Mouse (Mus musculus) ZHBTc4 (cell line): ENCODE results near the gene Hoxc5.

Experiments used
- DNase-seq: peaks from one replicate; pipeline ENCODE4 v3.0.0-alpha.2; 2011; ENCODE audit warnings: low read depth, low spot score

Gene Hoxc5

GRCm38 (mm10) chr15:102967312-102967510 lies at the start of gene Hoxc5:
Hoxc5 (plus strand) TSS chr15:102967443.
- DNase-seq = no peak

- DNase-seq = no peak
Measured at GRCm38 (mm10) chr15:102917972-102918572, 49.2 kb upstream of the Hoxc5 start.

DNA sequence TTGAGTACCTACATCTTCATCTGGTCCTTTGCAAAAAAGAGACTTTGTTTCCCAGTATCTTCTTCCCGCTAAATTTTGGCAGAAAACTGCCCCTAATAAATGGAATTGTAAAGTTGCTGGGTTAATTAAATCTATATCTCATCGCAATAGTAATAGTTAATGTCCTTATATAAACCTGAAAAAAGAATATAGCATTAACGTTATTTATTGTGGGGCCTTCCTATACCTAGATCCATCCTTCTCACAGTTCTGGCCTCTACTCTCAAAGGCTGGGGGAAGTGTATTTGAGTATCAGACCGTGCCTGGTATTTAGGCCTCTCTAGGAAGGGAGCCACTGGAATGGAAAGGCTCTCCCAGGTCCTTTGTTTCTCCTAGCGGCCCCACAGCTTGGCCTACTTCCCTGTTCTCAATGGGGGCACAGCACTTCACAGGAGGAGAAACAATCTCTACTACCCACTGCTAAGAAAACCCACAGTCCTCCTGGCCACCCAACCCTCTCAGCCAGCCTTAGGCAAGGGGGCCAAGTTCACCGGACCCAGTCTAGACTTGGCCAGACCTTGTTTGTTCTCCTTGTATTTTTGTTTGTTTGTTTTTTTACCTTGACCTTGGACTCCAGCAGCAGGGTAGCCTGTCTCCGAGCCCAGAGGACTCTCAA lies 48.5 kb upstream of the Hoxc5 start:
- no peak for DNase-seq

GRCm38 (mm10) chr15:102919336-102920180 lies 47.7 kb upstream of the Hoxc5 start:
- DNase-seq = no peak

GRCm38 (mm10) chr15:102920619-102921018 lies 46.6 kb upstream of the Hoxc5 start:
- DNase-seq = peak; percentile 100

DNA sequence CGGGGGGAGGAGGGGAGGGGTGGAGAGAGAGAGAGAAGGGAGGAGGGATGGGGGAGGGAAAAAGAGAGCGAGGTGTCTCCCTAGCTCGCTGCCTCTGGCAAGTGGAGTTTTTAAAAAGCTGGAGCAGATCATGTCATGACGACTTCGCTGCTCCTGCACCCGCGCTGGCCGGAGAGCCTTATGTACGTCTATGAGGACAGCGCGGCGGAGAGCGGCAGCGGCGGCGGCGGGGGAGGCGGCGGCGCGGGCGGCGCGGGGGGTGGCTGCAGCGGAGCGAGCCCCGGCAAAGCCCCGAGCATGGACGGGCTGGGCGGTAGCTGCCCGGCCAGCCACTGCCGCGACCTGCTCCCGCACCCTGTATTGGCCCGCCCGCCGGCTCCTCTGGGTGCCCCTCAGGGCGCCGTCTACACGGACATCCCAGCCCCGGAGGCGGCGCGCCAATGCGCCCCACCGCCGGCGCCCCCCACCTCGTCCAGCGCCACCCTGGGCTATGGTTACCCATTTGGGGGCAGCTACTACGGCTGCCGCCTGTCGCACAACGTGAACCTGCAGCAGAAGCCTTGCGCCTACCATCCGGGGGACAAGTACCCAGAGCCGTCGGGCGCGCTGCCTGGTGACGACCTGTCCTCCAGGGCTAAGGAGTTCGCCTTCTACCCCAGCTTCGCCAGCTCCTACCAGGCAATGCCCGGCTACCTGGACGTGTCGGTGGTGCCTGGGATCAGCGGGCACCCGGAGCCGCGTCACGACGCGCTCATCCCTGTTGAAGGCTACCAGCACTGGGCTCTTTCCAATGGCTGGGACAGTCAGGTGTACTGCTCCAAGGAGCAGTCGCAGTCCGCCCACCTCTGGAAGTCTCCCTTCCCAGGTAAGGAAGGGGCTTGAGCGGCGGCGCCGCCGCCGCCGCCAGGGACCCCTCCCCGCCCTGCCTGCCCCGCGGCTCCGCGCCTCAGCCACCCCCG lies 45.9 kb upstream of the Hoxc5 start, which contains the start of gene Hoxc13:
TSS of gene Hoxc13 (plus strand) at position 51 of the 959 bp plus-strand sequence.
- DNase-seq = peak; percentile 70

DNA sequence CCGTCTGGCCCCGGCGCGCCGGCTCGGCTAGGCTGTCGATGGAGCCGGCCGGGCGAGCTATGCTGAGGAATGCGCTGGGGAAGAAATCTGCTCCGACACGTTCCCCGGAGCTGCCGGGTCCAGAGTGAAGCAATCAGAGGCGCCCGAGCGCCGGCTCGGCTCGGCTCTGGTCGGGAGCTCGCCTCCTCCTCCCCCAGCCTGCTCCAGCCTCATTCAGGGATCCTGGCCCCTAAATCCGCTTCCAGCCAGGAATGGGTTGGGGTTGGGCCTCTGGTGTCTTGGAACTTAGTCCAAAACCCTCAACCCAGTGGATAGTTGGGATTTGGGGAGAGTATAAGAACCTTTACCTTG lies 45.3 kb upstream of the Hoxc5 start:
- DNase-seq = no peak

GRCm38 (mm10) chr15:102922636-102923500 lies 44.4 kb upstream of the Hoxc5 start:
- DNase-seq = no peak

DNA sequence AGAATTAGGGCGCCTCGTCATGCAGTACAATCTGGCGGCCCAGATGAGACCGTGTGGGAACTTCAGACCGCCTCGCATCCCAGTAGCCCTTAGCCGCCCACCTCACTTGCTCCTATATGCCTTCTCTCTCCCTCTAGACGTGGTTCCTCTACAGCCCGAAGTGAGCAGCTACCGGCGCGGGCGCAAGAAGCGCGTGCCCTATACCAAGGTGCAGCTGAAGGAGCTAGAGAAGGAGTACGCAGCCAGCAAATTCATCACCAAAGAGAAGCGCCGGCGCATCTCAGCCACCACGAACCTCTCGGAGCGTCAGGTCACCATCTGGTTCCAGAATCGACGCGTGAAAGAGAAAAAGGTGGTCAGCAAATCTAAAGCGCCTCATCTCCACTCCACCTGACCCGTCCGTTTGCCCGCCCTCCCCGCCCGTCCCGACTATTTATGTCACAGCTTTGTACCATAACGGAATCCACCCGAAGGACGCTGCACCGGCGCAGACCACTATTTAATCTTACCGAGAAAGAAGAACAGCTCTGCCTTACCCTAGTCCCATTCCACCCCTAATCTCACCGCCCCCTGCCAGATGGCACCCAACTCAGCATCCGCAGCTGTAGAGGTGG lies 40.1 kb upstream of the Hoxc5 start:
- peak; percentile 33 for DNase-seq

DNA sequence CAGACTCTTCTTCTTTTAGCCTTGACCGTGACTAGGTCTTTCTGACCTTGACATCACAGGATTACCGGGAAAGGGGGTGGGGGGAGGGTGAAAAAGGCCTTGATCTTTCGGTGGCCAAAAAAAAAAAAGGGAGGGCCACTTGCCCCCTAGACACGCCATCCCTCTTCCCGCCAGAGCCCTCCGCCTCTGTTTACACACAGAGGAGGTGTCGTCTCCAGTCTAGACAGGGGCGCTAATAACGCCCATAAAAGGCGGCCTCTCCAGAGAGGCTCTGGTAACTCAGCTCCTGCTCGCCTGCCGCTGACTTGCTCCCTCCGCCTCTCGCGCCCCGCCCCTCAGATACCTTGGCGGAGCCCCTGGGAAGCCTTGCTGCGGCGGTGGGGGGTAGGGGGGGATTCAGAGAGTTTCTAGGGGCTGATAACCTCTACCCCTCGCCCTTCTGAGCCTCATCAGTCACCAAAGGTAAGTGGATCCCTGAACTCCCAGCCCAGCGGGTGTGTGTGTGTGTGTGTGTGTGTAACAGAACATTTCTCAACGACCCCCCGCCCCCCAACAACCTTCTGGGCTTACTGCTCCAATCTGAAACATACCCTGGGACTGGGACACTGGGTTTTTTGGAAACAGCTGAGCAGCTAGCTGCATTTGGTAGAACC lies 35.4 kb upstream of the Hoxc5 start:
- DNase-seq = peak; percentile 98

DNA sequence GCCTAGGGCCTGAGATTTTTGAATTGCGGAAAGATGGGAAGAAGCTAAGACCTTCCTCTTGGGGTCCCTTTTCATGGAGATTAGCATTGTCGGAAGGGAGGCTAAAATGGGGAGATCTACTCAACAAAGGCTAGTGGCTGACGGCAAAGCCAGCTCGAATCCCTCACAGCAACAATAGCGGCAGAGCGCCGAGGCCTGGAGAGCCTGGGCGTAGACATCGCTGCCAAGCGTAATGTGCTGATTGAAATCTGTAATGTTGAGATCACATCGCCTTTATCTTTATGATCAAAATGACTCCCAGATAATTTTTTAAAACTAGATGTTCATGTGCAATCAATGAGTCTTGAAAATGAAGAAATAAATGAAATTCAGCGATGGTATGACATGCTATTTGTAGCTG lies 32.8 kb upstream of the Hoxc5 start:
- peak; percentile 44 for DNase-seq

- DNase-seq = peak; percentile 82
Measured at GRCm38 (mm10) chr15:102934897-102935296, 32.3 kb upstream of the Hoxc5 start.

DNA sequence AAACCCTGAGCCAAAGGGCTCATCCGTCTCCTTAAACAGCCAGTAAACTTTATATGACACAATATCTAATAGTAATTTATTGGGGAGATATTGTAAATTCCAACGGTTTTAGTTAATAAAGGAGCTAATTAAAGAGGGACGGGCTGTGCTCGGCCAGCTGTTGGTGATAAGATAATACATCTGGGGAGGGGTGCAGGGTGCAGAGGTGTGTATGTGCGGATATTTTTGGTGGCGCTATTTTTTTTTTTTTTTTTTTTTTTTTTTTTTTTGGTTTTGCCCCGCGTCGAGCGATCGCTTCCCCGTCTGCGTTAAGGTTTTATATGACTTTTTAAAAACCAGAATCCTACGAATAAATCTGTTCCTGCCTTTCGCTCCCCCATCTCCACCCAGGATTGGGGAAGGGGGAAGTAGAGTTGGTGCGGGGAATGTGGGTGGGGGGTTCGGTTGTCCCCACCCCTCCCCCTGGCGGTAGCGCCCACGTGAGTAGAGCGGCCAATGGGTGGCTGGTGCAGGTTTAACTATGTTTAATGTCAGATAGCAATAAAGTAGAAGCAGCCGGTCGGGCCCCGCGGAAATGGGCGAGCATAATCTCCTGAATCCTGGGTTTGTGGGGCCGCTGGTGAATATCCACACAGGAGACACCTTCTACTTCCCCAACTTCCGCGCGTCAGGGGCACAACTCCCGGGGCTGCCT lies 30.8 kb upstream of the Hoxc5 start, which contains the start of gene Hoxc12:
TSS of gene Hoxc12 (plus strand) at position 479 of the 694 bp plus-strand sequence.
- peak; percentile 69 for DNase-seq

DNA sequence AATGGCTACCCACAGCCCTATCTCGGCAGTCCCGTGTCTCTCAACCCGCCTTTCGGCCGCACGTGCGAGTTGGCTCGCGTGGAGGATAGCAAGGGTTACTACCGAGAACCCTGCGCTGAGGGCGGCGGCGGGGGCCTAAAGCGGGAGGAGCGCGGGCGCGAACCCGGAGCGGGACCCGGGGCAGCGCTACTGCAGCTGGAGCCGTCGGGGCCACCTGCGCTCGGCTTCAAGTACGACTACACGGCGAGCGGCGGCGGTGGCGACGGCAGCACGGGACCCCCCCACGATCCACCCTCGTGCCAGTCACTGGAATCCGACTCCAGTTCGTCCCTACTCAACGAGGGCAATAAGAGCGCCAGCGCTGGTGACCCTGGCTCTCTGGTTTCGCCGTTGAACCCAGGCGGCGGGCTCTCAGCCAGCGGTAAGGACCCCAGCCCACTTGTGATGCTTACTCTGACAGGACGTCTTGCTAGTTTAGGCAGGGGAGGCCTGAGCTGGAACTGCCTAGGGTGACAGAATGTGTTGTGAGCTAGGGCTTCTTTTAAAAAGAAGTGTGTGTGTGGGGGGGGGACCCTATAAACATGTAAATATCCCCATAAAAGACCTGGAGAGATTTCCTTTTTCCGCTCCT lies 30.1 kb upstream of the Hoxc5 start:
- DNase-seq = peak; percentile 51

DNA sequence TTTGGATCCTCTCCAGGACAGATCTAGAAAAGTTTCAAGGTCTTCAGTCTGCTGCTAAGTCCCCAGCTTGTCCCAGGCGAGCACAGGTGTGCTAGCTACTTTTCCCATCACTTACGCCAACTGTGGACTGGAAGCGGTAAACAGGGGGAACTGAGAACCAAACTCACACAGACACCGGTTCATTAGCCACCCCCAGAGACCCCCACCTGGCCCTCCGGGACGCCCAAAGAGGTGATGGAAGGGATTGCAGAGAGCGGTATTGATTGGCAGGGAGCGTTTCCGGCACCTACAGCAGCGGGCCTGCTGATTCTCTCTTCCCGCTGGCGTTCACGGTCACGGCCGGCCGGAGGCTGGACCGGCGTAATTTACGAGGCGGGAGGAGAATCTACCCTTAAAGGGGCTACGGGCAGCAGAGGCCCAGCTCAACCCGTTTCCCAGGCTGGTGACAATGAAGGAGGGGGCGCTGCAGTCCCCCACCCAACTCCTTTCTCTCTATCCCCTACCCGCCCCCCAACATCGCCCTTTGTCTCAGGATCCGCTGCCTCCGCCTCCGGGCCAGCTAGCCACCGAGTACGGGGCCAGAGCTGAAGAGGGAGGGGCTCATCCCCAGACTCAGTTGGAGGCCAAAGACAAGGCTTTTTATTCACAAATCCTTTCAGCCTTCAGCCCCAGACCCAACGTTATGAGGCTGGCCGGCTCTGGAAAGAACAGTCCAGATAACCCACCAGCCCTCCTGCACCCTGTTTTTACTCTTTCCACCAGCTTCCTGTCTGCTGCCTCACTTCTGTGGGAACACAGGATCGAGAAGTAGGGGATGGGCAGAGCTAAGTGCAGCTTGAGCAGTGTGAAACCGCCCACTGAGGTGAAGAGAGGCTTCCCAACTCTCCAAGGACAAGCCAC lies 27.7 kb upstream of the Hoxc5 start:
- DNase-seq = peak; percentile 59

DNA sequence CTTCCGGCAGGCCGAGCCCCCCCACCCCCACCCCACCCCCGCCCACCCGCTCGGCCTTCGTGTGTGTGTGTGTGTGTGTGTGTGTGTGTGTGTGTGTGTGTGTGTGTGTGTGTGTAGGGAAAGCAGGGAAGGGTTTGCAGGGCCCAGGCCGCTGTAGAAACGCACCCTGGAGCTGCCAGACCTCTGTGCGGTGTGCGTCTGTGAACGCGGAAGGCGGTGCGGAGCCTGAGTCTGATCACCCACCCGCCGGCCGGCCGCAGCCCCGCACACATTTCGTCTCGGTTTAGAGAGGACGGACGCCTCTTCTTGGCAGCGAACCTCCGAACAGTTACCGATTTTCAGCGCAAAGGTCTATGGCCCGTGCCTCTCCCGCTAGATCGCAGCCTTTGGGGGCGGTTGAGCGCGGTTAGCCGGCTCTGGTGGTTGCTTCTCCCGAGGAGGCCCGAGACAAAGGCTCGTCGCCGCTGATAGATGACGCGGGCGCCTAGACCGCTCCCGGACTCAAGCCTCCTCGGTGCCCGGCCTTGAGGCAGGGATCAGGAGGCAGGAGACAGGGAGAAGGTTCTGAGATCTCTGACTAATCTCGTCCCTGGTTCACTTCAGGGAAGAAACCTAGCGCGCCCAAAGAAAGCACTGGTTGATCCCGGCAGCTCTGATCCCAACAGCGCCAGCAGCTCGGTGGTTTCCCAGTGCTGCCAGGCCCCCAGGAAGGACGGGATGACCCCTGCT lies 24.3 kb upstream of the Hoxc5 start:
- peak; percentile 75 for DNase-seq

DNA sequence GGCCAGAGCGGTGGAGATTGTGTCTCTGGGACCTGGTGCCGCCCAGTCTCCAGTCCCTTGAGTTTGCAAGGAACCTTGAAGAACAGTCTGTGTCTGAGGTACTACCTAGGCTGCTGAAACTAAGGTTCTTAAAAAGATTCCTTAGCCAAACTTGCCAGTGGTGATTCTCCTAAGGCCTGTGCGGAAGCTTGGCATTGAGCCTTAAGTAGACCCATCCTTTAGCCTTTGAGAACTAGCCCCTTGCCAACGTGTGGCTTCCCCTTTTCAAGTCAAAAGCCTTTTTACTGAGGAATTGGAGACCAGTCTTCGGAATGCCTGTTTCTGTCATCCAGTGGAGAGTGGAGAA lies 23.8 kb upstream of the Hoxc5 start:
- no peak for DNase-seq
